Mouse (Mus musculus) midbrain, embryonic 12.5 days (tissue): Measurements from ENCODE around the gene Rab40b. TPM values are rescaled to one million over a fixed set of nuclear protein-coding genes. Genes with fewer than 3 reads are reported as not detected.

Source experiments
- ATAC-seq: fragments of 200-750 bp; cut with Nextera tagmentation; 2 replicates; pipeline ENCODE4 v1.8.0; 2017; ENCODE audit warnings: low read depth, moderate TSS enrichment, moderate library complexity; ENCODE audit not compliant: low FRiP score
- H3K27ac ChIP-seq: fragments of 300-500 bp; sonication (generic); replicated peaks from 2 replicates; pipeline ENCODE4 v1.5.1; 2016; ENCODE audit warnings: mild to moderate bottlenecking
- H3K27me3 ChIP-seq: fragments of 300-500 bp; sonication (generic); 2 replicates; pipeline ENCODE4 v1.6.1; 2016; ENCODE audit warnings: mild to moderate bottlenecking
- H3K36me3 ChIP-seq: fragments of 300-500 bp; sonication (generic); 2 replicates; pipeline ENCODE4 v1.6.1; 2016
- H3K4me1 ChIP-seq: fragments of 300-500 bp; sonication (generic); 2 replicates; pipeline ENCODE4 v1.6.1; 2016
- H3K4me2 ChIP-seq: fragments of 300-500 bp; sonication (generic); replicated peaks from 2 replicates; pipeline ENCODE4 v1.6.1; 2016; ENCODE audit warnings: mild to moderate bottlenecking, moderate library complexity
- H3K4me3 ChIP-seq: fragments of 300-500 bp; sonication (generic); 2 replicates; pipeline ENCODE4 v1.5.1; 2016; ENCODE audit warnings: mild to moderate bottlenecking
- H3K9ac ChIP-seq: fragments of 300-500 bp; sonication (generic); replicated peaks from 2 replicates; pipeline ENCODE4 v1.6.1; 2016; ENCODE audit warnings: mild to moderate bottlenecking, moderate library complexity
- H3K9me3 ChIP-seq: fragments of 300-500 bp; sonication (generic); 2 replicates; pipeline ENCODE4 v1.6.1; 2016; ENCODE audit warnings: mild to moderate bottlenecking
- WGBS: fragments of 180-500 bp; shearing (Covaris S2); methylation state at CpG from one replicate; pipeline ENCODE4 v1.1.7; 2016; 5-methylcytosine and 5-hydroxymethylcytosine counted together
- polyA plus RNA-seq: library from polyadenylated mRNA; unstranded; fragments of >200 nt; fragmentation: Nextera tagmentation; extraction: Ambion mirVana; gene quantifications from 2 replicates; pipeline ENCODE4 v1.2.1, GENCODE M21; 2016

The Rab40b gene
- polyA plus RNA-seq, result 3.1 and 4.2 TPM in 2 replicates

GRCm38 (mm10) chr11:121387750-121388553 lies at the start of gene Rab40b:
Gene Rab40b, minus strand, starts transcription at chr11:121388251.
- H3K36me3 ChIP-seq, result no peaks in the 10 kb centered on the region
- no peaks in the 10 kb centered on the region for H3K9me3 ChIP-seq
- peak within 1 kb of the TSS; percentile 63 for H3K4me3 ChIP-seq
- WGBS, result 1% methylated on average over 61 of the region's 61 CpGs
- H3K9ac ChIP-seq, result peak within 1 kb of the TSS; percentile 61
- no peak within 1 kb of the TSS for H3K27ac ChIP-seq
- H3K4me1 ChIP-seq, result peaks cover 6% of the 10 kb centered on the region
- H3K27me3 ChIP-seq, result peaks cover 29% of the 10 kb centered on the region
- peak; percentile 98 for ATAC-seq
- H3K4me2 ChIP-seq, result peak within 1 kb of the TSS; percentile 90

GRCm38 (mm10) chr11:121437236-121437635 lies 49.2 kb upstream of the Rab40b start:
- Histone ChIP-seq H3K27me3 (peaks cover 3% of the 10 kb centered on the region; the same call in 1 of the 2 replicates), H3K4me2 (no peak overlapping the region), H3K4me3 (no peak overlapping the region), H3K9me3 (no peaks in the 10 kb centered on the region), H3K36me3 (no peaks in the 10 kb centered on the region), H3K4me1 (peaks cover 18% of the 10 kb centered on the region), H3K9ac (no peak overlapping the region), H3K27ac (no peak overlapping the region)
- ATAC-seq, result no peak
- WGBS, result 72% methylated on average over 5 of the region's 5 CpGs

- H3K27ac ChIP-seq, result peak within 1 kb of the TSS; percentile 54
- peak within 1 kb of the TSS; percentile 45 for H3K4me3 ChIP-seq
- no peaks in the 10 kb centered on the region for H3K9me3 ChIP-seq
- no peaks in the 10 kb centered on the region; the same call in 1 of the 2 replicates for H3K27me3 ChIP-seq
- H3K4me2 ChIP-seq, result peak within 1 kb of the TSS; percentile 73
- peaks cover 18% of the 10 kb centered on the region for H3K4me1 ChIP-seq
- WGBS, result 7% methylated on average over 30 of the region's 30 CpGs
- H3K36me3 ChIP-seq, result peaks cover 10% of the 10 kb centered on the region
- H3K9ac ChIP-seq, result peak within 1 kb of the TSS; percentile 59
- peak; percentile 94 for ATAC-seq
These were observed 46.4 kb upstream of the Rab40b start, which contains the start of gene Fn3k for GRCm38 (mm10) chr11:121434156-121435155. Gene Fn3k, plus strand, starts transcription at chr11:121434913.

- no peak overlapping the region for H3K27ac ChIP-seq
These were observed 45.3 kb upstream of the Rab40b start for GRCm38 (mm10) chr11:121433397-121433796.

GRCm38 (mm10) chr11:121421553-121422173 lies 33.6 kb upstream of the Rab40b start:
- 0 out of 2 replicates have a peak overlapping the region, but pooled peaks have one; percentile 35 for H3K27ac ChIP-seq
- no peaks in the 10 kb centered on the region for H3K9me3 ChIP-seq
- no peaks in the 10 kb centered on the region for H3K36me3 ChIP-seq
- H3K4me2 ChIP-seq, result peak overlapping the region; percentile 67
- 1% methylated on average over 28 of the region's 28 CpGs for WGBS
- no peaks in the 10 kb centered on the region for H3K27me3 ChIP-seq
- H3K4me1 ChIP-seq, result peaks cover 12% of the 10 kb centered on the region
- no peak for ATAC-seq
- H3K4me3 ChIP-seq, result peak overlapping the region; percentile 68
- H3K9ac ChIP-seq, result peak overlapping the region; percentile 67

More at GRCm38 (mm10) chr11:121433397-121433796, 45.3 kb upstream of the Rab40b start:
- 86% methylated on average over 4 of the region's 4 CpGs for WGBS
- H3K4me1 ChIP-seq, result peaks cover 13% of the 10 kb centered on the region
- H3K4me2 ChIP-seq, result no peak overlapping the region
- H3K9me3 ChIP-seq, result no peaks in the 10 kb centered on the region
- no peak for ATAC-seq
- no peak overlapping the region for H3K9ac ChIP-seq
- H3K36me3 ChIP-seq, result peaks cover 20% of the 10 kb centered on the region
- no peaks in the 10 kb centered on the region; the same call in 1 of the 2 replicates for H3K27me3 ChIP-seq
- no peak overlapping the region for H3K4me3 ChIP-seq

- Histone ChIP-seq H3K4me2 (peak within 1 kb of the TSS; percentile 67), H3K4me3 (peak within 1 kb of the TSS; percentile 68), H3K9ac (peak within 1 kb of the TSS; percentile 67), H3K4me1 (peaks cover 12% of the 10 kb centered on the region), H3K27me3 (no peaks in the 10 kb centered on the region), H3K9me3 (no peaks in the 10 kb centered on the region), H3K36me3 (no peaks in the 10 kb centered on the region), H3K27ac (peak within 1 kb of the TSS; percentile 64)
- 1% methylated on average over 28 of the region's 28 CpGs for WGBS
- peak; percentile 100 for ATAC-seq
These were observed 32.9 kb upstream of the Rab40b start, which contains the start of gene Fn3krp for GRCm38 (mm10) chr11:121420830-121421552. Gene Fn3krp, plus strand, starts transcription at chr11:121421401.

- Histone ChIP-seq H3K9ac (peak overlapping the region; percentile 62; the same call in 1 of the 2 replicates), H3K27ac (no peak overlapping the region), H3K9me3 (no peaks in the 10 kb centered on the region)
These were observed 32.3 kb upstream of the Rab40b start for GRCm38 (mm10) chr11:121420379-121420778.

GRCm38 (mm10) chr11:121418932-121419331 lies 30.9 kb upstream of the Rab40b start:
- Histone ChIP-seq H3K27ac (no peak overlapping the region), H3K4me1 (peaks cover 12% of the 10 kb centered on the region), H3K27me3 (no peaks in the 10 kb centered on the region), H3K9ac (no peak overlapping the region), H3K9me3 (no peaks in the 10 kb centered on the region), H3K4me3 (no peak overlapping the region), H3K36me3 (no peaks in the 10 kb centered on the region), H3K4me2 (no peak overlapping the region)
- no peak for ATAC-seq
- WGBS, result 61% methylated on average over 2 of the region's 2 CpGs

More at GRCm38 (mm10) chr11:121420379-121420778, 32.3 kb upstream of the Rab40b start:
- Histone ChIP-seq H3K36me3 (no peaks in the 10 kb centered on the region), H3K27me3 (no peaks in the 10 kb centered on the region), H3K4me3 (peak overlapping the region; percentile 68), H3K4me1 (peaks cover 12% of the 10 kb centered on the region), H3K4me2 (peak overlapping the region; percentile 67)
- WGBS, result 54% methylated on average over 5 of the region's 5 CpGs
- ATAC-seq, result no peak

- Histone ChIP-seq H3K27me3 (no peaks in the 10 kb centered on the region), H3K9me3 (no peaks in the 10 kb centered on the region), H3K27ac (no peak overlapping the region), H3K36me3 (no peaks in the 10 kb centered on the region), H3K4me2 (no peak overlapping the region), H3K9ac (no peak overlapping the region), H3K4me3 (no peak overlapping the region), H3K4me1 (peaks cover 12% of the 10 kb centered on the region)
- no peak for ATAC-seq
- 86% methylated on average over 5 of the region's 5 CpGs for WGBS
These were observed 29.9 kb upstream of the Rab40b start for GRCm38 (mm10) chr11:121417971-121418370.

GRCm38 (mm10) chr11:121415351-121415750 lies 27.3 kb upstream of the Rab40b start:
- WGBS, result 80% methylated on average over 5 of the region's 5 CpGs
- Histone ChIP-seq H3K9ac (no peak overlapping the region), H3K27ac (no peak overlapping the region), H3K36me3 (no peaks in the 10 kb centered on the region), H3K4me2 (no peak overlapping the region), H3K27me3 (no peaks in the 10 kb centered on the region), H3K4me1 (peaks cover under 1% of the 10 kb centered on the region; the same call in 1 of the 2 replicates), H3K9me3 (no peaks in the 10 kb centered on the region), H3K4me3 (no peak overlapping the region)
- no peak for ATAC-seq

- WGBS, result 88% methylated on average over 5 of the region's 5 CpGs
- Histone ChIP-seq H3K36me3 (no peaks in the 10 kb centered on the region), H3K9ac (no peak overlapping the region), H3K27ac (no peak overlapping the region), H3K4me3 (no peak overlapping the region), H3K4me1 (no peaks in the 10 kb centered on the region), H3K27me3 (no peaks in the 10 kb centered on the region), H3K4me2 (no peak overlapping the region), H3K9me3 (no peaks in the 10 kb centered on the region)
- ATAC-seq, result no peak
These were observed 26.7 kb upstream of the Rab40b start for GRCm38 (mm10) chr11:121414762-121415161.
